Mouse (Mus musculus): ENCODE measurements around the gene Edc3. TPM values are rescaled to one million over a fixed set of nuclear protein-coding genes. Genes with fewer than 3 reads are reported as not detected.

Edc3 gene
- polyA plus RNA-seq, 1 experiment from 2014 or later, result 31.8 TPM

GRCm38 (mm10) chr9:57739863-57740262 lies 31.5 kb downstream of the Edc3 start:
- WGBS, result 92% methylated on average over 5 of the region's 5 CpGs

GRCm38 (mm10) chr9:57744462-57745091 lies 36.2 kb downstream of the Edc3 start:
- H3K4me2 ChIP-seq (ENCODE audit: low read length), result no peak overlapping the region
- WGBS, result 77% methylated on average over 3 of the region's 3 CpGs
- no peaks in the 10 kb centered on the region for H3K4me1 ChIP-seq (ENCODE audit: control insufficient read depth, insufficient read depth, low read length)
- no peak overlapping the region for H3K4me3 ChIP-seq (ENCODE audit: low read depth, low read length)
- no peak overlapping the region for H3K27ac ChIP-seq (ENCODE audit: low read length)
- H3K9me3 ChIP-seq (replicated peaks; ENCODE audit: control insufficient read depth, low read length, poor library complexity, severe bottlenecking), result no peaks in the 10 kb centered on the region
- H3K36me3 ChIP-seq (ENCODE audit: control insufficient read depth, insufficient read depth, low read length), result peaks cover 29% of the 10 kb centered on the region
- H3K9ac ChIP-seq (ENCODE audit: low read depth, low read length), result no peak overlapping the region
- no peak for ATAC-seq
- H3K27me3 ChIP-seq (ENCODE audit: control insufficient read depth, insufficient read depth, low read depth, low read length), result no peaks in the 10 kb centered on the region

More at GRCm38 (mm10) chr9:57739863-57740262, 31.5 kb downstream of the Edc3 start:
- Histone ChIP-seq H3K4me1 (ENCODE audit: control insufficient read depth, insufficient read depth, low read length) (no peaks in the 10 kb centered on the region), H3K27me3 (ENCODE audit: control insufficient read depth, insufficient read depth, low read depth, low read length) (no peaks in the 10 kb centered on the region), H3K9ac (ENCODE audit: low read depth, low read length) (no peak overlapping the region), H3K27ac (ENCODE audit: low read length) (no peak overlapping the region), H3K36me3 (ENCODE audit: control insufficient read depth, insufficient read depth, low read length) (peaks cover 5% of the 10 kb centered on the region; the same call in 1 of the 2 replicates), H3K9me3 (replicated peaks; ENCODE audit: control insufficient read depth, low read length, poor library complexity, severe bottlenecking) (no peaks in the 10 kb centered on the region), H3K4me2 (ENCODE audit: low read length) (no peak overlapping the region), H3K4me3 (ENCODE audit: low read depth, low read length) (no peak overlapping the region)
- ATAC-seq, result no peak

GRCm38 (mm10) chr9:57747067-57747466 lies 38.7 kb downstream of the Edc3 start:
- 82% methylated on average over 1 of the region's 1 CpGs for WGBS
- Histone ChIP-seq H3K36me3 (ENCODE audit: control insufficient read depth, insufficient read depth, low read length) (peaks cover 44% of the 10 kb centered on the region), H3K27ac (ENCODE audit: low read length) (no peak overlapping the region), H3K4me1 (ENCODE audit: control insufficient read depth, insufficient read depth, low read length) (no peaks in the 10 kb centered on the region), H3K4me2 (ENCODE audit: low read length) (no peak overlapping the region), H3K4me3 (ENCODE audit: low read depth, low read length) (no peak overlapping the region), H3K9ac (ENCODE audit: low read depth, low read length) (no peak overlapping the region), H3K27me3 (ENCODE audit: control insufficient read depth, insufficient read depth, low read depth, low read length) (no peaks in the 10 kb centered on the region), H3K9me3 (replicated peaks; ENCODE audit: control insufficient read depth, low read length, poor library complexity, severe bottlenecking) (no peaks in the 10 kb centered on the region)
- no peak for ATAC-seq

- no peak overlapping the region for H3K27ac ChIP-seq (ENCODE audit: low read length)
- no peaks in the 10 kb centered on the region for H3K4me1 ChIP-seq (ENCODE audit: control insufficient read depth, insufficient read depth, low read length)
- no peaks in the 10 kb centered on the region for H3K9me3 ChIP-seq (replicated peaks; ENCODE audit: control insufficient read depth, low read length, poor library complexity, severe bottlenecking)
- H3K9ac ChIP-seq (ENCODE audit: low read depth, low read length), result no peak overlapping the region
- no peak overlapping the region for H3K4me2 ChIP-seq (ENCODE audit: low read length)
- no peak for ATAC-seq
- 93% methylated on average over 6 of the region's 6 CpGs for WGBS
- no peaks in the 10 kb centered on the region for H3K27me3 ChIP-seq (ENCODE audit: control insufficient read depth, insufficient read depth, low read depth, low read length)
- H3K4me3 ChIP-seq (ENCODE audit: low read depth, low read length), result no peak overlapping the region
- H3K36me3 ChIP-seq (ENCODE audit: control insufficient read depth, insufficient read depth, low read length), result peaks cover 54% of the 10 kb centered on the region
Observed at GRCm38 (mm10) chr9:57748137-57748536, 39.8 kb downstream of the Edc3 start.

- no peak overlapping the region for H3K9ac ChIP-seq (ENCODE audit: low read depth, low read length)
- H3K27ac ChIP-seq (ENCODE audit: low read length), result no peak overlapping the region
- WGBS, result 83% methylated on average over 1 of the region's 1 CpGs
- no peaks in the 10 kb centered on the region for H3K4me1 ChIP-seq (ENCODE audit: control insufficient read depth, insufficient read depth, low read length)
- no peaks in the 10 kb centered on the region for H3K27me3 ChIP-seq (ENCODE audit: control insufficient read depth, insufficient read depth, low read depth, low read length)
- peaks cover 61% of the 10 kb centered on the region for H3K36me3 ChIP-seq (ENCODE audit: control insufficient read depth, insufficient read depth, low read length)
- ATAC-seq, result no peak
- H3K4me2 ChIP-seq (ENCODE audit: low read length), result no peak overlapping the region
- H3K4me3 ChIP-seq (ENCODE audit: low read depth, low read length), result no peak overlapping the region
- H3K9me3 ChIP-seq (replicated peaks; ENCODE audit: control insufficient read depth, low read length, poor library complexity, severe bottlenecking), result no peaks in the 10 kb centered on the region
Observed at GRCm38 (mm10) chr9:57748831-57749230, 40.5 kb downstream of the Edc3 start.

- 93% methylated on average over 7 of the region's 7 CpGs for WGBS
- Histone ChIP-seq H3K36me3 (ENCODE audit: control insufficient read depth, insufficient read depth, low read length) (peaks cover 66% of the 10 kb centered on the region), H3K27ac (ENCODE audit: low read length) (no peak overlapping the region), H3K27me3 (ENCODE audit: control insufficient read depth, insufficient read depth, low read depth, low read length) (no peaks in the 10 kb centered on the region), H3K9me3 (replicated peaks; ENCODE audit: control insufficient read depth, low read length, poor library complexity, severe bottlenecking) (no peaks in the 10 kb centered on the region), H3K9ac (ENCODE audit: low read depth, low read length) (no peak overlapping the region), H3K4me2 (ENCODE audit: low read length) (no peak overlapping the region), H3K4me1 (ENCODE audit: control insufficient read depth, insufficient read depth, low read length) (no peaks in the 10 kb centered on the region), H3K4me3 (ENCODE audit: low read depth, low read length) (no peak overlapping the region)
- no peak for ATAC-seq
Observed at GRCm38 (mm10) chr9:57750901-57751300, 42.6 kb downstream of the Edc3 start.

- H3K27me3 ChIP-seq (ENCODE audit: control insufficient read depth, insufficient read depth, low read depth, low read length), result no peaks in the 10 kb centered on the region
- no peak overlapping the region for H3K4me3 ChIP-seq (ENCODE audit: low read depth, low read length)
- H3K27ac ChIP-seq (ENCODE audit: low read length), result no peak overlapping the region
- H3K9me3 ChIP-seq (replicated peaks; ENCODE audit: control insufficient read depth, low read length, poor library complexity, severe bottlenecking), result no peaks in the 10 kb centered on the region
- WGBS, result 94% methylated on average over 3 of the region's 3 CpGs
- H3K4me1 ChIP-seq (ENCODE audit: control insufficient read depth, insufficient read depth, low read length), result peaks cover 9% of the 10 kb centered on the region
- no peak overlapping the region for H3K4me2 ChIP-seq (ENCODE audit: low read length)
- peaks cover 71% of the 10 kb centered on the region for H3K36me3 ChIP-seq (ENCODE audit: control insufficient read depth, insufficient read depth, low read length)
- H3K9ac ChIP-seq (ENCODE audit: low read depth, low read length), result no peak overlapping the region
- ATAC-seq, result no peak
Observed at GRCm38 (mm10) chr9:57757578-57757977, 49.2 kb downstream of the Edc3 start.

- H3K4me3 ChIP-seq (ENCODE audit: low read depth, low read length), result no peak overlapping the region
- no peak for ATAC-seq
- peaks cover 62% of the 10 kb centered on the region for H3K36me3 ChIP-seq (ENCODE audit: control insufficient read depth, insufficient read depth, low read length)
- H3K9ac ChIP-seq (ENCODE audit: low read depth, low read length), result no peak overlapping the region
- H3K9me3 ChIP-seq (replicated peaks; ENCODE audit: control insufficient read depth, low read length, poor library complexity, severe bottlenecking), result no peaks in the 10 kb centered on the region
- no peaks in the 10 kb centered on the region for H3K27me3 ChIP-seq (ENCODE audit: control insufficient read depth, insufficient read depth, low read depth, low read length)
- no peak overlapping the region for H3K27ac ChIP-seq (ENCODE audit: low read length)
- no peak overlapping the region for H3K4me2 ChIP-seq (ENCODE audit: low read length)
- H3K4me1 ChIP-seq (ENCODE audit: control insufficient read depth, insufficient read depth, low read length), result peaks cover 18% of the 10 kb centered on the region
- WGBS, result 89% methylated on average over 22 of the region's 22 CpGs
Observed at GRCm38 (mm10) chr9:57758528-57758927, 50.2 kb downstream of the Edc3 start.

GRCm38 (mm10) chr9:57759289-57759688 lies 50.9 kb downstream of the Edc3 start:
- ATAC-seq, result no peak
- no peak overlapping the region for H3K27ac ChIP-seq (ENCODE audit: low read length)
- no peaks in the 10 kb centered on the region for H3K27me3 ChIP-seq (ENCODE audit: control insufficient read depth, insufficient read depth, low read depth, low read length)
- WGBS, result 25% methylated on average over 6 of the region's 6 CpGs
- H3K9me3 ChIP-seq (replicated peaks; ENCODE audit: control insufficient read depth, low read length, poor library complexity, severe bottlenecking), result no peaks in the 10 kb centered on the region
- no peak overlapping the region for H3K9ac ChIP-seq (ENCODE audit: low read depth, low read length)
- peaks cover 54% of the 10 kb centered on the region for H3K36me3 ChIP-seq (ENCODE audit: control insufficient read depth, insufficient read depth, low read length)
- no peak overlapping the region for H3K4me2 ChIP-seq (ENCODE audit: low read length)
- H3K4me3 ChIP-seq (ENCODE audit: low read depth, low read length), result no peak overlapping the region
- peaks cover 25% of the 10 kb centered on the region for H3K4me1 ChIP-seq (ENCODE audit: control insufficient read depth, insufficient read depth, low read length)
